Mouse (Mus musculus) liver, embryonic 14.5 days (tissue): ENCODE measurements at regions not wholly inside any gene's neighbourhood (a gene's known extent, or its start where the extent isn't known, plus 50 kb on each side); places are given as distances from the start of the nearest gene placed in this dataset.
A peak's percentile ranks its signal among the peaks of the same experiment; 100 is the strongest.

Source experiments
- ATAC-seq: fragments of 200-750 bp; cut with Nextera tagmentation; 2 replicates; pipeline ENCODE4 v1.8.0; 2017; ENCODE audit warnings: moderate number of reproducible peaks, mild to moderate bottlenecking, moderate library complexity; ENCODE audit not compliant: insufficient read depth
- DNase-seq, 3 experiments: peaks; one replicate each; pipeline ENCODE4 v3.0.0-alpha.2; 2012 to 2013; ENCODE audit warnings: low read depth in 3 of 3, low spot score in 3 of 3
- H3K27ac ChIP-seq: fragments of 300-500 bp; sonication (generic); 2 replicates; pipeline ENCODE4 v1.5.1; 2014; ENCODE audit warnings: moderate library complexity, mild to moderate bottlenecking, control low read depth, inconsistent platforms
- H3K27me3 ChIP-seq: fragments of 300-500 bp; sonication (generic); 2 replicates; pipeline ENCODE4 v1.6.1; 2014; ENCODE audit warnings: mild to moderate bottlenecking, low read length, moderate library complexity; ENCODE audit not compliant: control insufficient read depth, insufficient read depth
- H3K36me3 ChIP-seq: fragments of 300-500 bp; sonication (generic); replicated peaks from 2 replicates; pipeline ENCODE4 v1.6.1; 2014; ENCODE audit warnings: low read depth; ENCODE audit not compliant: control insufficient read depth, insufficient read depth
- H3K4me1 ChIP-seq, 2 experiments: fragments of 200-500 bp in 1 of 2; fragments of 300-500 bp in 1 of 2; sonication (generic) in 1 of 2; replicated peaks; 2 replicates each; pipeline ENCODE4 v1.6.1; 2012 to 2014; ENCODE audit warnings: antibody characterized with exemption in 1 of 2, inconsistent platforms in 1 of 2, low read length in 1 of 2; ENCODE audit not compliant: control insufficient read depth in 2 of 2, insufficient read depth in 2 of 2
- H3K4me2 ChIP-seq: fragments of 300-500 bp; sonication (generic); 2 replicates; pipeline ENCODE4 v1.6.1; 2014; ENCODE audit warnings: low read depth, mild to moderate bottlenecking, control low read depth, moderate library complexity
- H3K4me3 ChIP-seq, 2 experiments: fragments of 200-500 bp in 1 of 2; fragments of 300-500 bp in 1 of 2; sonication (generic) in 1 of 2; 2 replicates each; pipeline ENCODE4 v1.5.1; 2012 to 2014; ENCODE audit warnings: low read depth in 2 of 2, low read length in 2 of 2, mild to moderate bottlenecking in 2 of 2, control low read depth in 1 of 2, inconsistent platforms in 1 of 2, moderate library complexity in 1 of 2; ENCODE audit not compliant: insufficient read depth in 1 of 2
- H3K9ac ChIP-seq: fragments of 300-500 bp; sonication (generic); replicated peaks from 2 replicates; pipeline ENCODE4 v1.6.1; 2014; ENCODE audit warnings: mild to moderate bottlenecking, control low read depth, moderate library complexity
- H3K9me3 ChIP-seq: fragments of 300-500 bp; sonication (generic); 2 replicates; pipeline ENCODE4 v1.6.1; 2016; ENCODE audit warnings: low read length, mixed read lengths; ENCODE audit not compliant: control insufficient read depth
- CTCF ChIP-seq: IDR thresholded peaks from 2 replicates; pipeline ENCODE4 v1.5.1; 2016; ENCODE audit warnings: antibody characterized with exemption, low read depth, control low read depth
- EP300 ChIP-seq: IDR thresholded peaks from 2 replicates; pipeline ENCODE4 v1.6.1; 2016; ENCODE audit warnings: antibody characterized with exemption, low read depth
- WGBS: fragments of 180-500 bp; shearing (Covaris S2); extraction: QIAGEN DNeasy Blood & Tissue Kit; methylation state at CpG from one replicate; pipeline ENCODE4 v1.1.7; 2014; ENCODE audit not compliant: insufficient replicate concordance; 5-methylcytosine and 5-hydroxymethylcytosine counted together

DNA sequence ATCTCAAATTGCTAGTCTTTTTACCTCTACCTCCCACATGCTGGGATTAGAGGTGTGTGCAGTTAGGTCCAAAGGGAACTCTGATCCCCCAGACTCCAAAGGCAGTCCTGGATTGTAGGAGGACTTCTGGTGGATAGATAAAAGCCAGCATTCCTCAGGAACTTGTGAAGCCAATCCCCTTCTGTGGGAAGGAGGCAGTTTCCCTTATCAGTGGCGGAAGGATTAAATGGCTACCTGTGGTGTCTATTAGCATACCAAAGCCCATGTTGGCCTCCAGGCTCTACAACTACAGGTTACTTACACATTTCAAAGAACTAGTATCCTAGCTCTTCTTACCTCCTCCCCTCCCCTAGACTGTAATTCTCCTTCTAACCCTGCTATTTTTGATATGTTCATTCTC is 78.6 kb upstream of the Chd6 start:
- Histone ChIP-seq H3K9ac (no peak overlapping the region), H3K4me2 (no peak overlapping the region), H3K36me3 (no peaks in the 10 kb centered on the region), H3K4me1 (no peaks in the 10 kb centered on the region), H3K27me3 (no peaks in the 10 kb centered on the region), H3K9me3 (no peaks in the 10 kb centered on the region), H3K27ac (no peak overlapping the region), H3K4me3 (no peak overlapping the region)
- ATAC-seq, result no peak
- no peak for DNase-seq
- TF ChIP-seq EP300 (no peak), CTCF (no peak)
- whole genome bisulfite sequencing, result 75% methylated on average over 1 of the region's 1 CpGs

DNA sequence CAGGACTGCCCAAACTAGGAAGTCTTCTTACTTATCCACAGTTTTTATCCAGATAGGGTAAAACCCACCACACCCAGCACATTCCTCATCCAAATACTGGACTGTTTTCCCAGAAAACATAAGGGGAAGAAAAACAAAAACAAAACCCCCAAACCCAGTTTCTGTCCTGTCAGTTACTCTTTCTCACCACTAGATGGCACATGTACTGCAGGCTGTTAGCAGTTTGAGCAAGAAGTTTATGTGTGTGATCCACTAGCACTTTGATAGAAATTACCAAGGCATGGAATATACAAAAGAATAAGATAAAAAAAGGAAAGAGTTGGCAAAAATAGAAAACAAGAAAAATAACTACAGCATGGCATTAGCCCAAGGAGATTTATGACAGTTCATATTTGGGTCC is 76.2 kb upstream of the Chd6 start:
- Histone ChIP-seq H3K9me3 (no peaks in the 10 kb centered on the region), H3K36me3 (no peaks in the 10 kb centered on the region), H3K4me1 (no peaks in the 10 kb centered on the region), H3K9ac (no peak overlapping the region), H3K27me3 (no peaks in the 10 kb centered on the region), H3K4me3 (no peak overlapping the region), H3K27ac (no peak overlapping the region), H3K4me2 (no peak overlapping the region)
- no peak for DNase-seq
- TF ChIP-seq EP300 (no peak), CTCF (peak; percentile 66)
- no peak for ATAC-seq

DNA sequence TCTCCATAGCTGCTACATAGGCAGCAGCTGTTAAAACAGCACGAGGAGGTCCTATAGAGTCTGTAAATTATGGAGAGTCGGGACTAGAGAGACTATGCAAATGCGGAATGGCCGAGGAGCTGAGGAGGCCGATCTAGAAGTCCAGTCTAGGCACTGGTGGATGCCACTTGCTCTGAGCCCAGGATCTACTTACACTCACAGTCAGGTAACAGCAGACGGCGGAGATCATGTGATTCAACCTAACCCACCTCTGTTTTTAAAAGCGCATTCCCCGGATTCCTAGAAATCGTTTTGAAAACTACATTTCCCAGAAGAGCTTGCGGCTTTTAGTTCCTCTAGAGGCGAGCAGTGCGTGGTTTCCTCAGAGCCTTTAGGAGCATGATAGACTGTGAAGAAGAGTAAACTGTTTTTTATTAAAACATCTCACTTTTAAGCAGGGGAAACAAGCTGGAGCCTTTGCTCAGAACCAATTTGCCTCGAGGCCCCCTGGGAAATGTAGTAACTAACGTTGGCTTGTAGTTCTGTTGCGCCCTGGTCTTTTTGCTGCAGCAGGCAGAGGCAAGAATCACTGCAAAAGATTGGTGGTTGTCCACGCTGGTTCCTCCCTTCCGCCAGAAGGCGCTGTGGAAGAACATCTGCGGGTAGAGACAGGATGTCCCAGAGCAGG is 68.6 kb upstream of the Chd6 start:
- no peaks in the 10 kb centered on the region for H3K36me3 ChIP-seq
- no peak for TF ChIP-seq EP300
- peak; percentile 46 for TF ChIP-seq CTCF
- H3K9ac ChIP-seq, result no peak overlapping the region
- DNase-seq (peak in 2 of 3 experiments; percentile 1 to 14), ATAC-seq (0 out of 2 replicates have a peak, but pooled peaks have one; percentile 39)
- H3K27me3 ChIP-seq, result no peaks in the 10 kb centered on the region
- H3K4me3 ChIP-seq, result peak overlapping the region; percentile 47 to 77
- H3K9me3 ChIP-seq, result no peaks in the 10 kb centered on the region
- H3K4me2 ChIP-seq, result peak overlapping the region; percentile 55
- H3K4me1 ChIP-seq, result peaks cover 0 to 2% of the 10 kb centered on the region in 2 experiments; a peak in 1 of 4 replicates
- WGBS, result 3% methylated on average over 20 of the region's 20 CpGs
- H3K27ac ChIP-seq, result no peak overlapping the region

DNA sequence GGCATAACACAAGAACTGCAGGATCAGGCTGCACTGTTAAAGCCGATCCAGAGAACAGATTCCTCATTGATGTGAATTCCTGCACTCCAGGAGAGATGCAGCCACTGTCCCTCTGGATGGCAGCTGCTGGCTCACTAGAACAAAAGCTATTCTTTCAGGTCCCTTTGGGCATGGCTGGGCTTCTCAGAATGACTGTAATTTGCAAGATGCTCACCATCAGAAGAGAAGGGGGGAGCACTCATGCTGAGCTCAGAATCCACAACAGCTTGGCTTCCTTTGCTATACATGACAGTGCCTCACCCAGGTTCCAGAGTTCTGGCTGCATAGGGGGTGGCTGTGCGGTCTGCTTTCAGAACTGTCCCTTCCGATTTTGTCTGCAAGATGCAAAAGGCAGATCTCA is 57.8 kb upstream of the Chd6 start:
- WGBS, result 55% methylated on average over 3 of the region's 3 CpGs
- ATAC-seq (no peak), DNase-seq (no peak)
- no peak overlapping the region for H3K4me3 ChIP-seq
- no peaks in the 10 kb centered on the region for H3K27me3 ChIP-seq
- no peak for TF ChIP-seq CTCF
- no peak for TF ChIP-seq EP300
- no peaks in the 10 kb centered on the region for H3K4me1 ChIP-seq
- H3K9me3 ChIP-seq, result no peaks in the 10 kb centered on the region
- no peak overlapping the region for H3K4me2 ChIP-seq
- no peaks in the 10 kb centered on the region for H3K36me3 ChIP-seq
- H3K27ac ChIP-seq, result no peak overlapping the region
- no peak overlapping the region for H3K9ac ChIP-seq

DNA sequence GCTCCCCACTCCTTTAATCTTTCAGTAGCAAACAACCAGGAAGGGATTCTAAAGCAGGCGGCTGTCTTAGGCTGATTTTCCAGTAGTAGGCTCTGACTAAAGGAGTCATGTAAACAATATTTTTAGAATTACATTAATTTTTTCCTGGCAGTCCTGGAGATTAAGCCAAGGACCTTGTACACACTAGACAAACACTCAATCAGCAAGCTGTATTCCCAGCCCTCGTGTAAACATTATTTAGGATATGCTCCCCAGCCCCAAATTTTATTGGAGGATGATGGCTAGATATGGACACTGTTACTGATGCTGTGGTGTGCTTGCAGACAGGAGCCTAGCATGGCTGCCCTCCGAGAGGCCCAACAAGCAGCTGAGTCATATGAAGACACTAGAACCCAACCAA is 56.6 kb upstream of the Chd6 start:
- Histone ChIP-seq H3K27me3 (no peaks in the 10 kb centered on the region), H3K36me3 (no peaks in the 10 kb centered on the region), H3K27ac (no peak overlapping the region), H3K9me3 (no peaks in the 10 kb centered on the region), H3K4me2 (no peak overlapping the region), H3K9ac (no peak overlapping the region), H3K4me3 (no peak overlapping the region), H3K4me1 (no peaks in the 10 kb centered on the region)
- WGBS, result 48% methylated on average over 3 of the region's 3 CpGs
- no peak for TF ChIP-seq CTCF
- no peak for TF ChIP-seq EP300
- DNase-seq (no peak), ATAC-seq (no peak)
